Mouse (Mus musculus) ZHBTc4 (cell line): ENCODE measurements around the gene Dab2ip.

Experiments used
- DNase-seq: peaks from one replicate; pipeline ENCODE4 v3.0.0-alpha.2; 2011; ENCODE audit warnings: low read depth, low spot score

Dab2ip gene

DNA sequence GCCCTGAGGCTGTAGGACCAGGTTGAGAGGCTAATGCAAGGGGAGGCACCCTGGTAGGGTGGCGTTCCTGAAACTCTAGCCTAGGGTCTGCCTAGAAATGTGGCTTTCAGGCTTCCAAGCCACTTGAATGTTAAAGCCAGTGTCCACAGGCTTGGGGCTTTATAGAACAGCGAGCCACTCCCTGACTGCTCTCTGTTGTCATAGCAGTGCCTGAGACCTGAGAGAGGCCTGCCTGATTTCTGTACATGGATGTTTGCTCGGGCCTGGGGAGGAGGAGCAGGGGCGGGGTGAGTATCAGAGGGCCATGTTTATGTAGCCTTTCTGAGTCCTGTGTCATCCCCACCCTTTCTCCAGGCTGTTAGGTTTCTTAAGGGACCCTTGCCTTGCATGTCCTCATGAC, 94.9 kb downstream of the Dab2ip start:
- peak; percentile 62 for DNase-seq

DNA sequence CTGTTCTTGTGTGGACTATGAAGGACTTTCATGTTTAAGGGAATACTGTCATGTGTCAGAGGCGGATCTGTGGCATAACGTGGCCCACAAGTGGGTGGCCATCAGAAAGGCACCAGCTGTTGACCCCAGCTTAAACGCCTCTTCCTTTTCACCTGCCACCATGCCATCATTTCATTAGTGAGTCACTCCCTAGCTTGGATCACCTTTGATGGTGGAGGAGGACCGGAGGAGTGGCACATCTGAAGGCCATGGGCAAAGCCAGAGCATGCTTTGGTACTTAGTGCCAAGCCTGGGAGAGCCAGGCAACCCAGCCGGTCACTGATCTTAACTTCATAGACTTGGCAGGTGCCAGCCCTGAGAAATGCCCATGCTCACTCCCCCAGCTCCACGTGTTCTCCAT, 96.7 kb downstream of the Dab2ip start:
- no peak for DNase-seq

DNA sequence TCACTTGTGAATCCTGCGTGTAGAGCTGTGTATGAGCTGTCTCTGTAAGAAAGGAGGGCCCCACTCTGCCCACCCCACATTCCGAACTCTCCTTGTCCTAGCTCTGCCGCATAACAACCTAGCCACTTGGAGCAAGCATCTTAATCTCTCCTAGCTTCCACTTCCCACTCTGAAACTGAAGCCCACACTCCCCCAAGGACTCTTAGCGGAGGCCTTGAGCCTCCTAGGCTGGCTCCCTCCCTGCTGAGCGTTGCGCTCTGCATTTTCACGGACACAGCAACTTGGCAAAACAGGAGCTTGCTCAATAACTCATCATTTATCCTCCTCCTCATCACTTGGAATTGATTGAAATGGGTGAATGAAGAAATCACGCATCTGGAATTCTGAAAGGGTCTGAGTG, 97.9 kb downstream of the Dab2ip start:
- no peak for DNase-seq

DNA sequence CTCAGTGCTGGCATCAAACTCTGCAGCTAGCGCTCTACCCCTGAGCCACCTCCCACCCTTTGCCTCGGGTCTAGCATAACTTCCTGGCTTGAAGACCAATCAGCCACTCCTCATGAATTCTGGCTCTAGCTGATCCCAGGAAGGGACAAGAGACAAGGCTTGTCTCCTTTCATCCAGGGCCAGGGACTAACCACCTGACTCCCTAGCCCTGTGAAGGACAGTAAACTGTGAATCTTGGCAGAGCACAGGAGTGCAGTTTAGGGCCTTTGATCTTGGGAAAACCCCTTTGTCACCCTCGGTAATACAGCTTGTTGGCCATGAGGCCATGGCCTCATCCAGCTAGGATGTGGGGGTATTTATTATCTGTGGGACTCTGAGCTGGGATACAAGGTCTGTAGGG, 100.2 kb downstream of the Dab2ip start:
- DNase-seq: no peak

DNA sequence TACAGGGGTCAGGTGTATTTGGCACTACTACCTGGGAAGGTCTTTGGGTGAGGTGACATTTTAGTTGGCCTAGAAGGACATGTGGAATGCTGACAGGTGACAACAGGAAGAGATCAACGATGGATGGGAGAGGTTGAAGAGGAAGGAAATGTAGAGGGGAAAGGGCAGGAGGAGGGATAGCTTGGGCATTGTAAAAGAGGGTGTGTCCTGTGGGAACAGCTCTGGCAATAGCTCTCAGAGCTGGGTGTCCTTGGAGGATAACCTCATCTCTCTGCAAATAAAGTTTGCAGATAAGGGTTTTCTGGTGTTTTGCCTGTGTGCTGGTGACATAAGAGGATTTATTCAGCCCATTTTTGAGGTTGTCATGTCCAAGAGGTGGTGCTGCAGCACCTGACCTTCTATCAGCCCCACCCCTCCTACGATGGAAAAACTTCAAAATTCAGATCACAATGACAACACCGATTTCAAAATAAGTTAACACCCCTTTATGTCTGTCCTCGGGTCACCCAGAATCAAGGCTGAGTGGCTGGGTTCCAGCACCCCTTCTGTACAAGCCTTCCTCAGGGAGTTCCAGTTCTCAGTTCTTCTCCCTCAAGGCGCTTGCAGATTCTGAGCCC, 101.6 kb downstream of the Dab2ip start:
- no peak for DNase-seq

DNA sequence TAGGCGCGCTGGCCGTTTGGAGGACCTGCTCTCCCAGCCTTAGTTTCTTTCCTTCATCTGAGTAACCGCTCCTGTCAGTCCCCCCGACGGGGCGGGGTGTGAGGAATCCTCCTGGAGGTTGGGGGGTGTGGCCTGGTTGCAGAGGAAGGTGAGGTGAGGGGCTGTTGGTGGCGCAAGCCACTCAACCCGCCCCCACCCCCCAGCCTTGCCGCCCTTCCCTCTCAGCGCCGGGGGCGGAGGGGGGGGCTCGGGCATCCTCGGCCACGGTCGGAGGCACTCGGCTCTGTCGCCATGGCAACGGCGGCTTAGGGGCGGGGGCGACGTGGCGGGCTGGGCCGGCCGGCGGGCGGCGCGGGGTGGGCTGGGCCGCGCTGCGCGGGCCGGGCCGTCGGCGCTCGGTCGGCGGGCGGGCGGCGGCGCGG, 102.9 kb downstream of the Dab2ip start:
- peak; percentile 92 for DNase-seq

DNA sequence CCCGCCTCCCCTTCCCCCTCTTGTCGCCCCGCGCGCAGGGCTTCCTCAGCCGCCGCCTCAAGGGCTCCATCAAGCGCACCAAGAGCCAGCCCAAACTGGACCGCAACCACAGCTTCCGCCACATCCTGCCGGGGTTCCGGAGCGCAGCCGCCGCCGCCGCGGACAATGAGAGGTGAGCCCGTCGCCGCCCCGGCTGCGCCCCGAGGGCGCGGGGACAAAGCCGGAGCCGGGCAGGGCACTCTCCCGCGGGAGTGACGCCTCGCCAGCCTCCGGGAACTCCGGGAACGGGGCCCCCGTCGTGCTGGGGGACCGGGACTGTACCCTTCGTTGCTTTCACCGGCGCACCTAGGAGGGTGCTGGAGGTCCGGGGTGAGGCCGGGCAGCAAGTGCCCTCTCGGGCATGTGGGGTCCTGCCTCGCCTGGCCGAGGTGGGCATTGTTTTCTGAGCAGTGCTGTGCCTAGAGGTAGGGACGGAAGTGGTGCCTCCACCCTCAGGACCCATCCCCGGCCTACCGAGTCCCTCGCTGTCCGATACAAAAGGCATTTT, 103.5 kb downstream of the Dab2ip start:
- DNase-seq: peak; percentile 73

DNA sequence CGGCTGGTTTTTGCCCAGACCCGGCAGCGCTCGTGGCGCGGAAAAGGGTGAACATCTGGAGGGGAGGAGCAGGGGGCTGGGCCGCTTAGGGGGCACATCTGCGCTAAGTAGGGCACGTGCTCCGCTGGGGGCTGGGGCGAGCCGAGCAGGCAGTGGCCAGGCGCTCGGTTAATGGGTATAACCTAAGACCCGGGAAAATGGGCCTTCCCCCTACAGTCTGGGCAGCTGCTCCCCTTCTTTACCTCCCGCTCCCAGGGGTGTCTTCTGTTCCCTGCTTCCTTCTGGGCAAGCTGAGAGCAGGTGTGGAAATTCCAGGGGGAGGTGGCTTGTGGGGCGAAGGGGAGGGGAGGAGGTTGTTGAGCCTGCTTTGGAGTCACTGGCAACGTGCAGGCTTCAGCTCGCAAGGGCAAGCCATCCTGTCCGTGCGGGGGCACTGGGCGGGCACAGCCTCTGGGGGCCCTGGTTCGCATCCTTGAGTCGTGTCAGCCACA, 104.0 kb downstream of the Dab2ip start:
- DNase-seq: peak; percentile 46

DNA sequence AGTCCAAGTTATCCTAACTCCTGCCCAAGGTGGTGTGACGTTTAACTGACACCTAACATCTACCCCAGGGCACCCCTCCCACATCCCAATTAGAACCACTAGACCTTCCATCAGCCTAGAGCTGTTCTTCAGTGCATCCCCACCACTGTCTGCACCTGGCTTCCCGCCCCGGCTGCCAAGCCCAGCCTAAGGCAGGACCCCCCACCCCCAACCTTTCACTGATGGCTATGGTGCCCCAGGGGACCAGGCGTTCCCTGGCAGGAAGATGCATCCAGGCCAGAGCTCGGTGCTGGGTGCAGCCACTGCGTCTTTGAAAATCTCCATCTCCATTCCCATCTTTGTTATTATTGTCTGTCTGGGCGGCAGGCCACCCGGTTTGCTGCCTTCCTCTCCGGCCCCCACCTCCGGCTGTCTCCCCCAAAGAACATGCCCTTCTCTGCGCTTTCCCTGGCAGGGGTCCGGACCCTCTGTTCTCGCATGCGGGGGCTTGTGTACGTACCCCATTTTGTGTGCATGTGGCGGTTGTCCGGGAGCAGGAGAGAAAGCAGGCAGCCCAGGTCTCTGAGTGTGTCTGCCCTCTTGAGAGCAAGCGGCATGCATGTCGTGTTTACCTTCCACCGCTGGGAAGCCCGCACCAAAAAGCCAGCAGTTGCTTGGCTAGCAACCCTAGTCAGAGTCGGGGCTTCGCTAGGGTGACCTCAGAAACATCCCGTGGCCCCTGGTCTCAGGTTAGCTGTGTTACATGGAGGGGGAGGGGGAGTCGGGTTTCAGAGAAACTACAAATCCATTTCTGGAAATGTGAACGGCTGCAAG, 104.9 kb downstream of the Dab2ip start:
- DNase-seq: peak; percentile 47

DNA sequence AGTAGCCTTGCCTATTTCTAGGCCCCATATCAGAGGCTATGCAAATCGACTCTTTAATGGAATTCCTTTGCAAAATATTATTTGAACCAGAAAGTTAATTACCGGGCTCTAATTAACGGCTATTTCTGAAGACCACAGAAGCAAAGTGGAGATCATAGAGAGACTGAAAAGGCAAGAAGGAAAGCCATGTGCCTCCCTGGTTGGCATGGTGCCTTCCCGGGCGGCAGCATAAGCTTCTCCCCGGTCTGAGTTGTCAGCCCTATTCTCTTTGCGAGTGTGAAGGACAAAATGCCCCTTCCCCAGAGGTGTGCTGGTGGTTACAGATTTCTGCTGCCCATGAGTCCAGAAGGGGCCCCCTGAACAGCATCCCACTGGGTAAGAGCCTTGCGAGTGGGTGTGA, 109.7 kb downstream of the Dab2ip start:
- no peak for DNase-seq

DNA sequence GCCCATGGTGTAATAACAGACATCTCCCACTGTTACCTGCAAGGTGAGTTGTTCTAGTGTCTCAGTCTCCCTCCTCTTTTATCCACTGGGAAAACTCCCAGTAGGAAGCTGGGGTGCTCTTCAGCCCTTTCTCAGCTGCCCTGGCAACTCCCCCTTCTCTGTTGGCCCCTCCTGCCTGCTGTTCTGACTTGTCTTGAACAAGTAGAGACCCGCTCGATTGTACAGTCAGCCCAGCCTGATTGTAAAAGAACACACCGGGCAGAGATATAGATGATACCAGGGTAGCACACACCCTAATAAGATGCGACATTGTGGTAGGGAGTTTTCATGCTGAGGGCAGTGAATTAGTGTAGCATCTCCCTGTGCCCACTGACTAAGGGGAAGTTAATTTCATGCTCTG, 111.2 kb downstream of the Dab2ip start:
- no peak for DNase-seq

DNA sequence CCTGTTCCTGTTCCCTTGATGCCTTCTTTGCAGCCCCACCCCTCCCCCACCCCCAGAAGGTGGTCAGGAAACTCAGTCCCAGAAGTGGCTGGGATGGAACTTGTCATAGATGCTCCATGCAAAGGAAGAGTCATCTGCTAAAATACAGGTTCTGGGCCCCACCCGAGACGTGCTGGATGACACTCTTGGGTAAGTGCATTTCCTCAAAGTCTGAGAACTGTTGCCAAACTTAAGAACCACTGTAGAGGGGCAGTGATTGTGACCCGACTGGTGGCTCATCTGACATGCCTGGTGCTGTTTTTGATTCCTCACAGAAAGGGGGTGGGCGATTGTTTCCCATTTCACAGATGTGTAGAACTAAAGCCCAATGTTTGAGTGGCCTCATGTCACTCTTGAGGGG, 111.7 kb downstream of the Dab2ip start:
- no peak for DNase-seq

DNA sequence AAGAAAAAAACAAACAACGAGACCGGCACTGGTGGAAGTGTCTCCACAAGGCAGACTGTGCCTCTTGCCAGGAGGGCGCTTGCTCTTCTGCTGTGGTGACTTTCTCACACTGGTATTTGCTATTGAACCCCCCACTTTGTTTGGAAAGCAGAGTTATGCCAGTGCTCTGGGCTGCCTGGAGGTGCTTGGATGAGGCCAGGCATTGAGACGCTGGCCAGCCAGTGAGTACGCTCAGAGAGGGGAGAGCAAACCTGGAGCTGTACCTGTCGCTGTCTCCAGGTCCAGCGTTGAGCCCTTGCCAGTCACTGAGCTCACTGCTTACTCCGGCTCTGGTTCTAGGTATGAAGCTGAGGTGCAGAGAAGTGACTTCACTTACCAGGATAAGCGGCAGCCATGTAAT, 112.2 kb downstream of the Dab2ip start:
- DNase-seq: no peak

DNA sequence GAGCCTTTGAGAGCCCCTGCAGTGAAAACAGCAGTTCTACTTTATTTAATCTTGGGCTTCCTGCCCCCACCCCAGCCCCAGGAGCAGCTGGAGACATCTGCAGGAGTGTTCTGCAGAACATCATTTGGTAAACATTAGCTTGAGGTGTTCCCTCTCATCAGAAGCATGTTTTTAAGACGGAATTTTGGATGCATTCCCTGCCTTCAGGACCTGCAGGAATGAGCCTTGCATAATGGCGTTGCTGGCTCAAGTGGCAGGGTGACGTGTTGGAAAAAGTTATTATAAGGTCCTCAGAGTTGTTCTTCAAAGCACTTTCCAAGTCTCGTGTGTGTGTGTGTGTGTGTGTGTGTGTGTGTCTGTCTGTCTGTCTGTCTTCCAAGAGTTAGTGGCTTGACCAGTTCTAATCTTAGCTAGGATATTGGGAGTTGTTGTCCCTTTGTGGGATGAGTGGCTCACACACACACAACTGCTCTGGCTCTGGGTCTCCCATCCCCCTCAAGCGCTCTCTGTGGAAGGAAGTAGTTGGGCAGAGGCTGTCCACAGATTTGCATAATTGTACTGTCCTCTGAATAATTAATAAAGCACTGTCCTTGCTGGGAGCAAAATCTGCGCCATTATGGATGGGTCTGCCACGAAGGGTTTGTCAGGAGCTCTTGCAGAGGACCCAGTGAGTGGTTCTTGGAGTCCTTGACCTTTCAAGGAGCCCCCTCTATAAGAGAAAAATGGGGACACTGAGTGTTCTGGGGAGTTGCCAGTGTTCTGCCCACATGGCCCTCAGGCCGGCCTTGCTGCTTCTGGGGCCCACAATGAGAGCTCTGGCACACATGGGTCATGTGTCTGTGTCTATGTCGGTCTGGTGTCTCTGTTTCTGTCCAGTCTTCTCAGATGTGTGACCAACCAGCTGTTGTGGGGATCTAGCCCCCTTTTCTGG, 114.2 kb downstream of the Dab2ip start:
- DNase-seq: no peak

DNA sequence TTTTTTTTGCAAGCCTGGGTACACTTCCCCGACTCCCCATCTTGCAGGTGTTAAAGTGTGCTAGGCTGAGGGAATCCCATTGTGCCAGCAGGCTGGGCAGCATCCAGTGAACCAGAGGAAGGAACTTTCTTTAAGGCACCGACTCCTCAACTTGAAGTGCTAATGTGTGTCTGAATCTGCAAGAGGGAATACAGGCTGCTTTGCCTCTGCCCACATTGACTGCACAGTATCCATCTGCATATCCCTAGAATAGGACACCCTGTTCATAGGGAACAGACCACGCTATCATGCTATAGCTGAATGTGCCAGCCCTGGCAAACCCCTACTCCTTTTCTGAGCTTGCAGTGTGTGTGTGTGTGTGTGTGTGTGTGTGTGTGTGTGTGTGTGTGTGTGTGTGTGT, 115.1 kb downstream of the Dab2ip start:
- no peak for DNase-seq

DNA sequence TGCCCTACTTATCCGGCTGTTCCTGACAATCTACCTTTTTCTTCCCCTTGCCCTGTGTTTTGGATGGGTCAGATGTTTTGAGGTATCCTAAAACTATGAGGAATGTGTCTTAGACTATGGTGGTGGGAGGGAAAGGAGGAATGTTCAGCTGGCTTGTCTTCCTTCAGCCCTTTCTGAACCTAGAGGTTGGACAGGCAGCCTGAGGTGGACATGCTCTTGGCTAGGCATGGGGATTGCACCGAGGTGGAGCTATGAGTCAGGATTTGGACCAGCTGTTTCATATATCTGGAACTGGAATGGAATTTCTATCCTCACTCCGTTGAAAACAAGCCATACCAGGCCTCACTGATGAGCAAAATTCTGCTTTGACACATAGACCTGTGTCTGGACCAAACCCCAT, 115.9 kb downstream of the Dab2ip start:
- no peak for DNase-seq

DNA sequence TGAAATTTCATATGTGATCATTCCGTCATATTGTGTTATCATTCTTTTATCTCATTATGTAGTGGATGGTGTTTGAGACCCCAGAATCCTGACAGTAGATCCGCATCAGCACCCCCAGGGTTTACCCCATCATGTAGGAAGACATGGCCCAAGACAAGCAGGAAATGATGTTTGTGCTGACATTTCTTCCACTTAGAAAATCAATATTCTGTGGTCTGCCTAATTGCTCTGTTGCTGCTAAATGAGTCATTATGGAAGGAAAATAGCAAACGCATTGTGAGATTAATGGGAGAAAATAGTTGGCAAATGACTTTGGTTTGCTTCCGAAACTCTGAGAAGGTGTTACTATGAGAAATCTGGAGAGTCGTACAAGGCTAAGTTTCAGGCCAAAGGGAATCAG, 116.4 kb downstream of the Dab2ip start:
- no peak for DNase-seq

DNA sequence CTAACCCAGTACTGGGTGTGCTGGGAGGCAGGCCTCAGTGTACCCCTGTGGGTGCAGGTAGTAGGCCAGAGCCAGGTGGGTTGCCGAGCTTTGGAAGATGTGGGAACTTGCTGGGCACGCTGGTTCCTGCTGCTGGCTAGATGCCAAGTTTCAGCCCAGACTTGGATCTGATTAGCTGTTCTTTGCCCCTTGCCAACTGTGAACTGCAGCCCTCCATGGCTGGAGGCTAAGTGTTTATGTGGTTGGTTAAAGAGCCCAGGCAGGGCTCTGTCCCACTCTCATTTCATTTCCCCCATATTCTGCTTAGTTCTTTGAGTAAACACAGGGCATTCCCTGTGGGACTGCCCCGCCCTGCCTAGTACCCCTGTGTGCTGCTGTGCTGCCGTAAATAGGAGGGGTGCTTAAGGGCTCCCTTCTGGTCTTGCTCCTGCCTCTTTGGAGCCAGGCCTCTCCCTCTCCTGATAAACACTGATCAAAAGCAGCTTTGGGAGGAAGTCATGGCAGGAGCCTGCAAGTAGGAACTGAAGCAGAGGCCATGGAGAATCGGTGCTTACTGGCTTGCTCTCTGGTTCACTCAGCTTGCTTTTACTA, 118.1 kb downstream of the Dab2ip start:
- no peak for DNase-seq

DNA sequence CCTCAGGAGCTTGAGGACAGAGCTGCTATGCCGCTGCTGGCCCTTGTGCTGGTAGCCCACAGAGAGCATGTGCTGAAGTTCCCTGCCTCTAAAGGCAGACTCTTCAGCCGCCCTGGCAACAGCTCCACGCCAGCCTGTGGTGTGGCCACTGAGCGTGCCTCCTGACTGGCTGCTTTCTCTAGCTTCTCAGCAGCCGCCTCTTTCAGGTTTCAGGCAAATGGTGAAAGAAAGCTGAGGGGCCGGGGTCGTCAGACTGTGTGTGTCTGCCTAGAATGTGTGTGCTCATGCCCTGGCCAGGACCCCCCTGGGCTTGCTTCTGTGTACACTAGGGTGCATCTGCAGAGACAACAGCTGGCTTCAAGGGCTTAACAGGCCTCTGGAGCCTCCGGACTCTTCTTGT, 119.8 kb downstream of the Dab2ip start:
- no peak for DNase-seq

DNA sequence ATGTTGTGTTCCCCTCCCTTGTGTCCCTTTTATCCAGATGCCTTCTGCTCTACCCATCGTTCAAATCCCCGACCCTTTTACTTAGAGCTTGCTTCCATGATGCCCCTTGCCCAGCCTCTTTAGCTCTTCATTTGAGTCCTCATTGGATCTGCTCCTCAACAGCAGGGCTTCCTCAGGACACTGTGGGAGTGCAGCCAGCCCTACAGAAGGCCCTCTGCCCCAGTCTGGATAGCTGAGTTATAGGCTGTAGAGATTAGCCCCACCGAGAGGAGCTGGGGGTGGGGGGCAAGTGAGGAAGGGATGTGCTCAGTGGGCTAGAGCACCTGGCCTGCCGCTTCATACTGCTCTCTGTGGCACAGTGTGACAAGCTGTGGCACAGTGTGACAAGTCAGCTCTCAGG, 120.4 kb downstream of the Dab2ip start:
- DNase-seq: no peak
